Mouse (Mus musculus): ENCODE data around the gene Foxl2. TPM values are rescaled to one million over a fixed set of nuclear protein-coding genes. Genes with fewer than 3 reads are reported as not detected.

Gene Foxl2
- polyA plus RNA-seq (2015; fragmentation: Nextera tagmentation; extraction: Ambion mirVana) = not detected in 2 replicates

GRCm38 (mm10) chr9:98955103-98955715 lies at the start of gene Foxl2:
Foxl2 (plus strand) TSS chr9:98955288.

GRCm38 (mm10) chr9:98985800-98986475 lies 30.9 kb downstream of the Foxl2 start, which contains the start of gene Faim:
Faim (plus strand) TSS chr9:98986373.

Other genes starting within 250 kb of the Foxl2 start
- gene Prr23a1, start 112.8 kb upstream of the Foxl2 start, polyA plus RNA-seq (2015; fragmentation: Nextera tagmentation; extraction: Ambion mirVana) = not detected in 2 replicates
- not detected in 2 replicates for gene Prr23a2, start 98.8 kb upstream of the Foxl2 start, polyA plus RNA-seq (2015; fragmentation: Nextera tagmentation; extraction: Ambion mirVana)
- gene Prr23a3, start 90.5 kb upstream of the Foxl2 start, polyA plus RNA-seq (2015; fragmentation: Nextera tagmentation; extraction: Ambion mirVana) = not detected in 2 replicates
- not detected in 2 replicates for gene 7420426K07Rik, start 52.2 kb upstream of the Foxl2 start, polyA plus RNA-seq (2015; fragmentation: Nextera tagmentation; extraction: Ambion mirVana)
- 12.2 and 16.3 TPM in 2 replicates for gene Faim, start 31.1 kb downstream of the Foxl2 start, polyA plus RNA-seq (2015; fragmentation: Nextera tagmentation; extraction: Ambion mirVana)
- 0.09 TPM in 1 of 2 replicates, not detected in the other for gene Gm1123, start 80.4 kb downstream of the Foxl2 start, polyA plus RNA-seq (2015; fragmentation: Nextera tagmentation; extraction: Ambion mirVana)
- 0.44 and 1.5 TPM in 2 replicates for gene Pik3cb, start 185.3 kb downstream of the Foxl2 start, polyA plus RNA-seq (2015; fragmentation: Nextera tagmentation; extraction: Ambion mirVana)